Mouse (Mus musculus) kidney, adult 2 months (tissue): ENCODE results near the gene Senp1. TPM values are rescaled to one million over a fixed set of nuclear protein-coding genes. Genes with fewer than 3 reads are reported as not detected.
A peak's percentile ranks its signal among the peaks of the same experiment; 100 is the strongest.

Experiments used
- DNase-seq: peaks from one replicate; pipeline ENCODE4 v3.0.0; 2021
- H3K27ac ChIP-seq: fragments of 200-500 bp; 2 replicates; pipeline ENCODE4 v1.5.1; 2012; ENCODE audit warnings: low read depth, low read length, control low read depth, inconsistent platforms; ENCODE audit not compliant: insufficient read depth
- H3K27me3 ChIP-seq: fragments of 200-500 bp; replicated peaks from 2 replicates; pipeline ENCODE4 v1.6.1; 2012; ENCODE audit warnings: mild to moderate bottlenecking, moderate library complexity, low read length, inconsistent platforms; ENCODE audit not compliant: control insufficient read depth, insufficient read depth
- H3K36me3 ChIP-seq: fragments of 200-500 bp; 2 replicates; pipeline ENCODE4 v1.6.1; 2012; ENCODE audit warnings: mild to moderate bottlenecking, moderate library complexity, low read length, inconsistent platforms; ENCODE audit not compliant: control insufficient read depth, insufficient read depth
- H3K4me1 ChIP-seq: fragments of 200-500 bp; 2 replicates; pipeline ENCODE4 v1.6.1; 2011; ENCODE audit warnings: low read length; ENCODE audit not compliant: control insufficient read depth, insufficient read depth
- H3K4me3 ChIP-seq: fragments of 200-500 bp; 2 replicates; pipeline ENCODE4 v1.5.1; 2011; ENCODE audit warnings: mild to moderate bottlenecking, low read depth, low read length, control low read depth; ENCODE audit not compliant: insufficient read depth
- CTCF ChIP-seq: fragments of 200-500 bp; conservative IDR thresholded peaks from 2 replicates; pipeline ENCODE4 v1.5.1; 2011; ENCODE audit warnings: low read depth, mild to moderate bottlenecking, control low read depth, low read length, moderate library complexity, mixed read lengths; ENCODE audit not compliant: insufficient read depth, insufficient read length
- POLR2A ChIP-seq: fragments of 200-500 bp; IDR thresholded peaks from one replicate; pipeline ENCODE4 v1.6.1; 2011; ENCODE audit warnings: low read depth, low read length, control low read depth
- WGBS: fragments of 180-500 bp; shearing (Covaris S2); methylation state at CpG from one replicate; pipeline ENCODE4 v1.1.7; 2018; 5-methylcytosine and 5-hydroxymethylcytosine counted together
- polyA plus RNA-seq: library from polyadenylated mRNA; depleted of rRNA; stranded (reverse); fragments of >200 nt; gene quantifications from 2 replicates; pipeline ENCODE4 v1.2.3, GENCODE M21; 2012

Senp1 gene
- polyA plus RNA-seq, 1 experiment, result 8.1 TPM

DNA sequence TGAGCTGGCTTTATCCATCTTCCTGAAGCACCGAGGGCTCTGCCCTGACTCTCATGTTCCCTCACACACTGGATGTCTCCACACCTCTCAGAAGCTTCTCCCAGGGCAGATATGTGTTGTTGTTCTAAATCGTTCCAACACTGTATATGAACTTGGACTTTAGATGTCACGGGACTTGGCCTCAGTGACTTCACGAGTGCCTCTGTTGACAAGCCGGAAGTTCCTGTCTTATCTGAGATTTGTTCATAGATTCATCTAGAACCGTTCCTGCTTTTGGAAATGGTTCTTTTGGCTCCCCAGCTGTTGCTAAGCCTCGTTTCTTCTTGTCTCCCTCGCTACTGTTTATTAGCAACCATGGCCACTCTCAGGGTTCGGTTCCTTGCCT is 22.2 kb upstream of the Senp1 start:
- Histone ChIP-seq H3K36me3 (no peaks in the 10 kb centered on the region; the same call in 1 of the 2 replicates), H3K27me3 (no peaks in the 10 kb centered on the region), H3K4me3 (no peak overlapping the region), H3K27ac (no peak overlapping the region), H3K4me1 (no peaks in the 10 kb centered on the region)
- TF ChIP-seq POLR2A (no peak), CTCF (no peak)
- DNase-seq, result no peak
- 89% methylated on average over 9 of the region's 9 CpGs for WGBS

DNA sequence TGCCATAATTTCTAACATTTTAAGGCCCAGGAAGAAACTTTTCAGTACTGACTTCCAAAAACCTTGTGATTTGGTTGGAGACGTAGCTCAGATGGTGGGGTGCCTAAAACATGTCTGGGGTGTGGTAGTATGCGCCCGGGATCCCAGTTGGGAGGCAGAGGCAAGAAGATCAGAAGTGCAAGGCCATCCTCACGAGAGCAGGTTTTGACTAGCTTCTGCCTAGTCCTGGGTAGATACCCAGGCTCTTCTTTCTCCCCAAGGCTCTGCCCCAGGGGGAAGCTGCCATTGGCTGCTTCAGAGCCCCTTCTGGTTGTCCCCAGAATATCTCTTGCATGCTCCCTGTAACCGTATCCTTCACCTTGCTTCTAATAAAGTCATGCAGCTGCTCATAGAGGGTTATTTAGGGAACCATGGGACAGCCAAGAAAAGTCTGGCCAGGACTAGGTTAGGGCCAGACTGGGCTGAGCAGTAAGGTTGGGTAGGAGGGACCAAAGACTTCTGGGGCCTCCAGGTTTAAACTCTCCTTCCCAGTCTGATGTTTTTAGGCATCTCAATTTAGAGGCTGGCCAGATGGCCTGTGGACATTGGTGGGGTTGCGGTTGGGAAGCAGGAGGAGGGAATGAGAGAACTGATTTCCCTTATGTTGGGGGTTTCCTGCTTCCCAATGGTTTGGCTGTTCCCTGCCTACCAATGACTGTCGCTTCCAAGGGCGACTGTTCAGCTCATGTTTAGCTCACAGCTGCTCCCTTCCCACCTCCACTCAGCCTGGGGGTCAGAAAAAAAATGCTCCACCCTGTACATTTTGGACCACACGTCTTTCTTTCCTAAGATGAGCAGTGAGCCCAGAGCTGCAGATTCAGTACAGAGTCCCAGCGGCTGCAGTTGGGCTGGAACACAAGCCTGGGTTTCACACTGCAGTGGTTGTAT is 21.6 kb upstream of the Senp1 start:
- no peaks in the 10 kb centered on the region for H3K27me3 ChIP-seq
- no peaks in the 10 kb centered on the region; the same call in 1 of the 2 replicates for H3K36me3 ChIP-seq

DNA sequence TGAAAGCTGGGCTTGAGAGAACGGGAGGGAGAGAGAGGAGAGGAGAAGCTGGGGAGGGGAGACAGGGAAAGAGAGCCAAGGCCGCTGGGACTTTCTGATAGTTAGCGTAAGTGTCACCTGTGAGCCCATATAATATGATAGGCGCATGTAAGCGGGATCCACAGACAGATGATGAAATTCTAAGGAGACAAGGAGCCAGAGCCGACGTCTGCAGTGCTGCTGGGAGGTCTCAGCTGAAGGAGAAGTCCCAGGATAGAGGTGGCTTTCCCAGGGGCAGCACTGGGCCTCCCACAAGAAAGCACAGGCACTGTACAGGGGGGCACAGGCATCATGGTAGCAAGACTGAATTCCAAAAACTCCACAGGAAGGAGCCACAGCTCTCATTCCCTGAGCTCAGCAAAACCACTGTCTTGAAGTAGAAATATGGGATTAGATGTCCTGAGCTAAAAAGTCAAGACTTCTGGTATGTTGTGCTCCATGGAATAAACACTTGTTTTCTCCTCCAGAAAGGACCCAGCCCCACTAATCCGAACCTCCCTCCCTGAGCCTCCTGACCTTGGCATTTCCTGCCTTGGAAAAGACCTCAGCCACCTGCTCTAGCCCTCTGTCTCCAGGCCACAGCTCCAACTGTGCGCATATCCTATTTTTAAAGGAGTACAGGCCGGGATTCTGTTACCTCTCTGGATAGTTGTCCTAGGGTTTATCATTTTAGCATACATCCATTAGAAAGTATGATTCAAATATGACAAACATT is 20.7 kb upstream of the Senp1 start:
- no peak for DNase-seq
- H3K4me3 ChIP-seq, result no peak overlapping the region
- TF ChIP-seq CTCF (no peak), POLR2A (no peak)
- H3K36me3 ChIP-seq, result no peaks in the 10 kb centered on the region; the same call in 1 of the 2 replicates
- H3K4me1 ChIP-seq, result no peaks in the 10 kb centered on the region
- 82% methylated on average over 10 of the region's 10 CpGs for WGBS
- no peaks in the 10 kb centered on the region for H3K27me3 ChIP-seq
- H3K27ac ChIP-seq, result no peak overlapping the region

More for the DNA sequence above, 21.6 kb upstream of the Senp1 start:
- WGBS, result 90% methylated on average over 10 of the region's 10 CpGs
- Histone ChIP-seq H3K4me3 (no peak overlapping the region), H3K27ac (no peak overlapping the region), H3K4me1 (no peaks in the 10 kb centered on the region)
- TF ChIP-seq CTCF (no peak), POLR2A (no peak)
- no peak for DNase-seq

DNA sequence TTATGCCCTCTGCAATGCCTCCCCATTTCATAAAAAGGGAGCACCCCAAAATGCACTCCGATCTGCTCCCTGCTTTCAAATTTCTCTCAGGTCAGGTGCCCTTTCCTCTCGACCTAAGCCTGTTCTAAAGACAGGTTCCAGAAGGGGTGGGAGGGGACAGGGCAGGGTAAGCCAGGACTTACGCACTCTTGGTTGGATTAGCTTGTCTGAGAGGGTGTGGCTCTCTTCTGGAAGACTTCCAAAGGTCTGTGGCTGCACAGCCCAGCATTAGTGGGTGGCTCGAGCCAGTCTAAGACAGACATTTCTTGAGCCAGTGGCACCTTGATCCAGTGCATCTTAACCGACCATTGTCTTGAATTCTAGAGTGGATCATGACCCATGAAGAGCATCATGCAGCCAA is 18.2 kb upstream of the Senp1 start:
- TF ChIP-seq CTCF (no peak), POLR2A (no peak)
- Histone ChIP-seq H3K4me1 (no peaks in the 10 kb centered on the region; the same call in 1 of the 2 replicates), H3K4me3 (no peak overlapping the region), H3K27me3 (no peaks in the 10 kb centered on the region), H3K27ac (no peak overlapping the region), H3K36me3 (no peaks in the 10 kb centered on the region; the same call in 1 of the 2 replicates)
- DNase-seq, result peak; percentile 38
- WGBS, result 42% methylated on average over 5 of the region's 5 CpGs

DNA sequence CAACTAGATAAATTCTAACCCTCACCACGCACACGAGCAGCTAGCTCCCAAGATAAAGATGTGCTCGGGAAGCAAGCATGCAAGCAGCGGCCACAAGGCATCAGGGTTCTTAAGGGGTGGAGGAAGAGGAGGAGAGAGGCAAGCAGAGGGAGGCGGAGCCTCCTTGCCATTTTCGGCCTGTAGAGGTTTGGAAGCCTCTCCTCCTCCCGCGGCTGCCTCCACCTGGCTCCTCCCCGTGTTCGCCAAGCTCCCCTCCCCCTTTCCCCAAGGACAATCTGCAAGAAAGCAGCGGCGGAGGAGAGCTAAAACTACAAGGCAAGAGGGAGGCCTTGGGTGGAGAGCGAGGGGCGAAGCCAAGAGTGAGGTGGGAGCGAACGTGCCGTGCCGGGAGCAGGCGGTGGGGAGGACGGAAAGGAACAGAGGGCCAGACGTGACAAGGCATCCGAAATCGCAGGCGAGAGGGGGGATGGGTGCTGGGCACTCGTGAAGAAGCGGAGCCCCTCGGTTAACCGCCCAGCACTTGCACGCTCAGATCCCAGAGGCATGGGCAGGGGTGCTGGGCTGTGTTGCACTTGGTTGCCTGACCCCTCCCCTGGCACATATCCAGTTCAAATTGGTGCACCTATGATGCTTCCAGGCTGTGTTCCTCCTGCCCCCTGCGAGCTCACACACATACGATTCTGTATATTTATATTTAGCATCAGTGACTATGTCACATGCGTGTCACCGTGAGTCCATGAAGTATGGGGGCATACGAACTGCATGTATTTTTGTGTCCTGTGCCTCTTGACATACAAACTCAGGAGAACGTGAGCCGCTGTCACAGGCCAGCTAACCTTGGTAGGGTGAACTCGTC is 15.0 kb upstream of the Senp1 start:
- H3K4me3 ChIP-seq, result peak overlapping the region; percentile 88
- WGBS, result 2% methylated on average over 37 of the region's 37 CpGs
- peak; percentile 94 for DNase-seq
- H3K36me3 ChIP-seq, result no peaks in the 10 kb centered on the region; the same call in 1 of the 2 replicates
- peak overlapping the region; percentile 72 for H3K27ac ChIP-seq
- TF ChIP-seq CTCF (no peak), POLR2A (no peak)
- no peaks in the 10 kb centered on the region for H3K27me3 ChIP-seq
- H3K4me1 ChIP-seq, result no peaks in the 10 kb centered on the region; the same call in 1 of the 2 replicates

DNA sequence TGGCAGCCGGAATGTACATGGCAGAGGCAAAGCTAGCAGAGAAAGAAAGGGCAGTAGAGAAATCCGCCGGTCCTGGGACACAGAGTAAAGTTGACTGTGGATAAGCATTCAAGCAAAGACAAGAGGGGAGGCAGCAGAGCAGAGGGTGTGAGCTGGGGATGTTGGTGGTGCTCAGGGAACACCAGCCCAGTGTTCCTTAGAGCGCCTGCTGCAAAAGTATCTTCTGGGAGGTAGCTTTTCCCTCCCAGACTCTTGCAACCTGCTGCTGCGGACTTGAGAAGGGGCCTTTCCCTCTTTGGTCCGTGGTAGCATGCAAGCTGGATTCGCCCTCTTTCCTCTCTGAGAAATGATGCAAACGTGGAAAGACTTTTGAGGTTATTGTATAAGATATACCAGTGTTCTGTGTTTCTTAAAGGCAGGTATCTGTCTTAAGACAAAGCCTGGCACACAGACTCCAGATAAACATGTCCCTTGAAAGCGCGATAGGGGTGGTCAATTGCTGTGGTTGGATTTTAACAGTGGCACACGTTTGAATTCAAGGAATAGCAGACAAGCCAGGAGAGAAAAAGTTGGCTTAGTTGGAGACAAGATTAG is 14.3 kb upstream of the Senp1 start:
- Histone ChIP-seq H3K36me3 (no peaks in the 10 kb centered on the region; the same call in 1 of the 2 replicates), H3K27me3 (no peaks in the 10 kb centered on the region), H3K27ac (no peak overlapping the region), H3K4me1 (no peaks in the 10 kb centered on the region; the same call in 1 of the 2 replicates), H3K4me3 (peak overlapping the region; percentile 88; the same call in 1 of the 2 replicates)
- no peak for TF ChIP-seq CTCF
- TF ChIP-seq POLR2A, result no peak
- no peak for DNase-seq
- WGBS, result 31% methylated on average over 11 of the region's 11 CpGs
